Comparison of ENCODE assay signal across 9 mouse cellular contexts in the genomic region with DNA sequence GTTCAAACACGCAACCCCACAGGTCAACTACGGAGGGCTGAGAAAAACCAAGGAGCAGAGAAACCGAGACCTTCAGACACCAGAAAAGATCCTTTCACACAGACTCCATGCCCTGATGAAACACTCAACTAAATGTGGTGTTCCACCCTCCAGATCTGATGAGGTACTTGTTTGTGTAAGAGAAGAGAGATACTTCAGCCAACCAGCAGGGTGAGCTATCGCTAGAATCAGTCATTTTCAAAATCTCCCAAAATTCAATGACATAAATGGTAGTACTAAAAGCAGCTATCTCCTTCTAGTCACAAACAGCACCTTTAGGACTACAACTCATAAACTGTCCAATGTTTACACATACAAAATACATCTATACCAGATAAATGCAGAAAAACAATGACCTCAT. TPM values are rescaled to one million over a fixed set of nuclear protein-coding genes. Genes with fewer than 3 reads are reported as not detected.
DNase-seq lines count a peak whose midpoint lies in the region.
"Had no signal": no experiment of that assay in that cellular context is flagged by ENCODE, and none has a peak within 500 bp of the region (broad histone marks: within the 10 kb centered on the region; RNA-seq: fewer than 3 reads in every experiment).

No protein-coding gene starts in this region.

- DNase-seq in heart, adult 11 months: peak; percentile 78
- no peak for DNase-seq in heart, postnatal 10 days
- DNase-seq in spleen, postnatal 36 days (ENCODE audit: low spot score in 2 of 2): peak; percentile 21 to 38
- no peak for DNase-seq in spleen, adult 12 weeks (ENCODE audit: low spot score)
- peak; percentile 72 for DNase-seq in induced T-regulatory cell, adult 2 months (ENCODE audit: low read depth)
- DNase-seq in thymus, postnatal 25 days: peak; percentile 50
- no peak for DNase-seq in cerebellum, postnatal 36 days
- DNase-seq in ovary, postnatal 36 days (ENCODE audit: low spot score): no peak
- DNase-seq: left cerebral cortex, postnatal 4 days had no signal

- intact Hi-C loops in heart, postnatal 10 days (cut with DNase I): loop anchor here (2.0 kb wide), 1 partner anchor 20 kb away; no protein-coding TSS in a partner anchor

RNA-seq across cellular contexts. Expression of a gene that starts 4.1 kb away (rescaled TPM):
- total RNA-seq in heart, postnatal 10 days (2021): 10 to 100 TPM; 93.5 to 98.2 TPM

Comparison
In these comparisons a context has a peak if more than half of its experiments do, and no peak if none do; other contexts are left out.
1. DNase-seq: peak in heart, adult 11 months (single experiment), spleen, postnatal 36 days (2 of 2), induced T-regulatory cell, adult 2 months (single experiment) and thymus, postnatal 25 days (single experiment); none in heart, postnatal 10 days (0 of 2), spleen, adult 12 weeks (single experiment), cerebellum, postnatal 36 days (0 of 2) and ovary, postnatal 36 days (single experiment).